Mouse (Mus musculus) testis, postnatal 10 days (tissue): ENCODE measurements at regions not wholly inside any gene's neighbourhood (a gene's known extent, or its start where the extent isn't known, plus 50 kb on each side); places are given as distances from the start of the nearest gene placed in this dataset.
A peak's percentile ranks its signal among the peaks of the same experiment; 100 is the strongest.

Experiments
- DNase-seq: peaks from one replicate; pipeline ENCODE4 v3.0.0; 2021; ENCODE audit warnings: low spot score

DNA sequence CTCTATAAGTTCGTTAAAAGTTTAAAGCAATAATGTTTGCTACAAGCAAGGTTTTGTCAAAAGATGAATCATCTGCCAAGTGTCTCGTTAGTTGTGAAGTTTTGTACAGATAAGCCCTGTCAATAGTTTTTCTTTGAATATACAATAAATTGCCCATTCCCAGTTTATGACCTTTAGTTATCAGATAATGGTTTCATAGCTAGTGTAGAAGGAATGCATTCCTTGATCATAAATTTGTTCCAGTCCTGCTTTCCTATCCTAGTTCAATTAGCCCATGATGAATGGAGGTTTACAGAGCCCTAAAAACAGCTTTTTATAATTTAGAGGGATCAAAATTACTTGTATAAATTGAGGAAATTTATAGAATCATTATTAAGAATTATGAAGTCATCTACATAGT is 62.5 kb upstream of the Lrch2 start:
- no peak for DNase-seq

GRCm38 (mm10) chrX:147608660-147609059 is 54.8 kb upstream of the Lrch2 start:
- DNase-seq: peak; percentile 44
